Mouse (Mus musculus) kidney, adult 2 months (tissue): Measurements from ENCODE around the gene Hint1.

ENCODE experiments used
- CTCF ChIP-seq: fragments of 200-500 bp; conservative IDR thresholded peaks from 2 replicates; pipeline ENCODE4 v1.5.1; 2011; ENCODE audit warnings: low read depth, mild to moderate bottlenecking, control low read depth, low read length, moderate library complexity, mixed read lengths; ENCODE audit not compliant: insufficient read depth, insufficient read length
- POLR2A ChIP-seq: fragments of 200-500 bp; IDR thresholded peaks from one replicate; pipeline ENCODE4 v1.6.1; 2011; ENCODE audit warnings: low read depth, low read length, control low read depth

GRCm38 (mm10) chr11:54825774-54826173 is 40.4 kb upstream of the Hint1 start:
- TF ChIP-seq CTCF (no peak), POLR2A (no peak)
